Mouse (Mus musculus): ENCODE data around the gene Tex52. TPM values are rescaled to one million over a fixed set of nuclear protein-coding genes. Genes with fewer than 3 reads are reported as not detected.

The Tex52 gene
- total and polyA plus RNA-seq, 2 experiments from 2014 or later, result not detected

- Histone ChIP-seq H3K4me3 (ENCODE audit: low read depth, low read length) (no peak overlapping the region), H3K27me3 (ENCODE audit: control insufficient read depth, insufficient read depth, low read length) (no peaks in the 10 kb centered on the region), H3K27ac (ENCODE audit: low read depth) (no peak overlapping the region), H3K4me1 (ENCODE audit: control insufficient read depth, insufficient read depth) (peaks cover 15% of the 10 kb centered on the region; the same call in 1 of the 2 replicates), H3K9me3 (replicated peaks; ENCODE audit: control insufficient read depth, low read length) (no peaks in the 10 kb centered on the region), H3K4me2 (ENCODE audit: low read depth, low read length) (no peak overlapping the region), H3K9ac (replicated peaks; ENCODE audit: low read depth, low read length) (no peak overlapping the region), H3K36me3 (replicated peaks; ENCODE audit: control insufficient read depth, insufficient read depth, low read length) (peaks cover 33% of the 10 kb centered on the region)
- ATAC-seq (ENCODE audit: insufficient read depth, low read depth), result no peak
- no peak for DNase-seq (ENCODE audit: low spot score)
- WGBS, result 62% methylated on average over 6 of the region's 6 CpGs
- no peak for TF ChIP-seq EP300 (IDR thresholded peaks at IDR 0.05; ENCODE audit: low read depth)
- TF ChIP-seq CTCF (IDR thresholded peaks at IDR 0.05; ENCODE audit: low read depth), result no peak
Observed at GRCm38 (mm10) chr6:128364721-128365120, 10.5 kb upstream of the Tex52 start.

GRCm38 (mm10) chr6:128366466-128366865 lies 8.8 kb upstream of the Tex52 start:
- Histone ChIP-seq H3K9me3 (replicated peaks; ENCODE audit: control insufficient read depth, low read length) (no peaks in the 10 kb centered on the region), H3K4me1 (ENCODE audit: control insufficient read depth, insufficient read depth) (peaks cover 13% of the 10 kb centered on the region; the same call in 1 of the 2 replicates), H3K27ac (ENCODE audit: low read depth) (no peak overlapping the region), H3K9ac (replicated peaks; ENCODE audit: low read depth, low read length) (no peak overlapping the region), H3K36me3 (replicated peaks; ENCODE audit: control insufficient read depth, insufficient read depth, low read length) (peaks cover 51% of the 10 kb centered on the region), H3K4me2 (ENCODE audit: low read depth, low read length) (no peak overlapping the region), H3K27me3 (ENCODE audit: control insufficient read depth, insufficient read depth, low read length) (no peaks in the 10 kb centered on the region), H3K4me3 (ENCODE audit: low read depth, low read length) (no peak overlapping the region)
- 82% methylated on average over 5 of the region's 5 CpGs for WGBS
- DNase-seq (ENCODE audit: low spot score) (no peak), ATAC-seq (ENCODE audit: insufficient read depth, low read depth) (no peak)
- TF ChIP-seq EP300 (IDR thresholded peaks at IDR 0.05; ENCODE audit: low read depth) (no peak), CTCF (IDR thresholded peaks at IDR 0.05; ENCODE audit: low read depth) (no peak)

- Histone ChIP-seq H3K4me3 (ENCODE audit: low read depth, low read length) (no peak overlapping the region), H3K27me3 (ENCODE audit: control insufficient read depth, insufficient read depth, low read length) (no peaks in the 10 kb centered on the region), H3K9me3 (replicated peaks; ENCODE audit: control insufficient read depth, low read length) (no peaks in the 10 kb centered on the region), H3K27ac (ENCODE audit: low read depth) (no peak overlapping the region), H3K36me3 (replicated peaks; ENCODE audit: control insufficient read depth, insufficient read depth, low read length) (peaks cover 84% of the 10 kb centered on the region), H3K9ac (replicated peaks; ENCODE audit: low read depth, low read length) (no peak overlapping the region), H3K4me1 (ENCODE audit: control insufficient read depth, insufficient read depth) (no peaks in the 10 kb centered on the region), H3K4me2 (ENCODE audit: low read depth, low read length) (no peak overlapping the region)
- ATAC-seq (ENCODE audit: insufficient read depth, low read depth), result no peak
- 64% methylated on average over 5 of the region's 5 CpGs for WGBS
- DNase-seq (ENCODE audit: low spot score), result no peak
- TF ChIP-seq EP300 (IDR thresholded peaks at IDR 0.05; ENCODE audit: low read depth), result no peak
- no peak for TF ChIP-seq CTCF (IDR thresholded peaks at IDR 0.05; ENCODE audit: low read depth)
Observed at GRCm38 (mm10) chr6:128370040-128370439, 5.2 kb upstream of the Tex52 start.

GRCm38 (mm10) chr6:128376371-128377085 lies 1.3 kb downstream of the Tex52 start:
- H3K9ac ChIP-seq (replicated peaks; ENCODE audit: low read depth, low read length), result no peak overlapping the region
- no peaks in the 10 kb centered on the region for H3K4me1 ChIP-seq (ENCODE audit: control insufficient read depth, insufficient read depth)
- no peak for ATAC-seq (ENCODE audit: insufficient read depth, low read depth)
- no peak overlapping the region for H3K4me2 ChIP-seq (ENCODE audit: low read depth, low read length)
- no peak for DNase-seq (ENCODE audit: low spot score)
- 88% methylated on average over 17 of the region's 17 CpGs for WGBS
- H3K4me3 ChIP-seq (ENCODE audit: low read depth, low read length), result no peak overlapping the region
- TF ChIP-seq EP300 (IDR thresholded peaks at IDR 0.05; ENCODE audit: low read depth), result no peak
- TF ChIP-seq CTCF (IDR thresholded peaks at IDR 0.05; ENCODE audit: low read depth), result no peak
- H3K27me3 ChIP-seq (ENCODE audit: control insufficient read depth, insufficient read depth, low read length), result no peaks in the 10 kb centered on the region
- no peaks in the 10 kb centered on the region for H3K9me3 ChIP-seq (replicated peaks; ENCODE audit: control insufficient read depth, low read length)
- peaks cover 33% of the 10 kb centered on the region for H3K36me3 ChIP-seq (replicated peaks; ENCODE audit: control insufficient read depth, insufficient read depth, low read length)
- H3K27ac ChIP-seq (ENCODE audit: low read depth), result no peak overlapping the region

- no peak overlapping the region for H3K9ac ChIP-seq (replicated peaks; ENCODE audit: low read depth, low read length)
- 76% methylated on average over 16 of the region's 16 CpGs for WGBS
- no peak overlapping the region for H3K4me2 ChIP-seq (ENCODE audit: low read depth, low read length)
- peaks cover 2% of the 10 kb centered on the region for H3K36me3 ChIP-seq (replicated peaks; ENCODE audit: control insufficient read depth, insufficient read depth, low read length)
- H3K4me3 ChIP-seq (ENCODE audit: low read depth, low read length), result no peak overlapping the region
- H3K27me3 ChIP-seq (ENCODE audit: control insufficient read depth, insufficient read depth, low read length), result no peaks in the 10 kb centered on the region
- H3K9me3 ChIP-seq (replicated peaks; ENCODE audit: control insufficient read depth, low read length), result no peaks in the 10 kb centered on the region
- H3K4me1 ChIP-seq (ENCODE audit: control insufficient read depth, insufficient read depth), result no peaks in the 10 kb centered on the region
- TF ChIP-seq CTCF (IDR thresholded peaks at IDR 0.05; ENCODE audit: low read depth) (no peak), EP300 (IDR thresholded peaks at IDR 0.05; ENCODE audit: low read depth) (no peak)
- ATAC-seq (ENCODE audit: insufficient read depth, low read depth) (no peak), DNase-seq (ENCODE audit: low spot score) (no peak)
- H3K27ac ChIP-seq (ENCODE audit: low read depth), result no peak overlapping the region
Observed at GRCm38 (mm10) chr6:128379636-128380035, 4.4 kb downstream of the Tex52 start.

Data from heart, postnatal 0 days (tissue).